Mouse (Mus musculus) neural tube, embryonic 15.5 days (tissue): ENCODE results near the gene Pcgf1. TPM values are rescaled to one million over a fixed set of nuclear protein-coding genes. Genes with fewer than 3 reads are reported as not detected.

Experiments
- ATAC-seq: fragments of 200-750 bp; cut with Nextera tagmentation; 2 replicates; pipeline ENCODE4 v1.8.0; 2017; ENCODE audit warnings: mild to moderate bottlenecking, moderate TSS enrichment, moderate library complexity; ENCODE audit not compliant: low FRiP score
- H3K27ac ChIP-seq: fragments of 300-500 bp; sonication (generic); replicated peaks from 2 replicates; pipeline ENCODE4 v1.5.1; 2015; ENCODE audit warnings: mild to moderate bottlenecking, inconsistent platforms
- H3K27me3 ChIP-seq: fragments of 300-500 bp; sonication (generic); replicated peaks from 2 replicates; pipeline ENCODE4 v1.6.1; 2015; ENCODE audit warnings: inconsistent platforms
- H3K36me3 ChIP-seq: fragments of 300-500 bp; sonication (generic); 2 replicates; pipeline ENCODE4 v1.6.1; 2015; ENCODE audit warnings: inconsistent platforms
- H3K4me1 ChIP-seq: fragments of 300-500 bp; sonication (generic); 2 replicates; pipeline ENCODE4 v1.6.1; 2015; ENCODE audit warnings: inconsistent platforms
- H3K4me2 ChIP-seq: fragments of 300-500 bp; sonication (generic); 2 replicates; pipeline ENCODE4 v1.6.1; 2015; ENCODE audit warnings: inconsistent platforms, mild to moderate bottlenecking, moderate library complexity
- H3K4me3 ChIP-seq: fragments of 300-500 bp; sonication (generic); replicated peaks from 2 replicates; pipeline ENCODE4 v1.5.1; 2015; ENCODE audit warnings: mild to moderate bottlenecking, inconsistent platforms
- H3K9ac ChIP-seq: fragments of 300-500 bp; sonication (generic); replicated peaks from 2 replicates; pipeline ENCODE4 v1.6.1; 2015; ENCODE audit warnings: mild to moderate bottlenecking, inconsistent platforms
- H3K9me3 ChIP-seq: fragments of 300-500 bp; sonication (generic); replicated peaks from 2 replicates; pipeline ENCODE4 v1.6.1; 2016; ENCODE audit warnings: inconsistent platforms
- WGBS: fragments of 180-500 bp; shearing (Covaris S2); methylation state at CpG from one replicate; pipeline ENCODE4 v1.1.7; 2015; ENCODE audit warnings: mixed read lengths; 5-methylcytosine and 5-hydroxymethylcytosine counted together
- polyA plus RNA-seq: library from polyadenylated mRNA; unstranded; fragments of >200 nt; fragmentation: Nextera tagmentation; extraction: Ambion mirVana; gene quantifications from 2 replicates; pipeline ENCODE4 v1.2.1, GENCODE M21; 2015

Pcgf1 gene
- polyA plus RNA-seq, 1 experiment from 2014 or later = 50.8 TPM

DNA sequence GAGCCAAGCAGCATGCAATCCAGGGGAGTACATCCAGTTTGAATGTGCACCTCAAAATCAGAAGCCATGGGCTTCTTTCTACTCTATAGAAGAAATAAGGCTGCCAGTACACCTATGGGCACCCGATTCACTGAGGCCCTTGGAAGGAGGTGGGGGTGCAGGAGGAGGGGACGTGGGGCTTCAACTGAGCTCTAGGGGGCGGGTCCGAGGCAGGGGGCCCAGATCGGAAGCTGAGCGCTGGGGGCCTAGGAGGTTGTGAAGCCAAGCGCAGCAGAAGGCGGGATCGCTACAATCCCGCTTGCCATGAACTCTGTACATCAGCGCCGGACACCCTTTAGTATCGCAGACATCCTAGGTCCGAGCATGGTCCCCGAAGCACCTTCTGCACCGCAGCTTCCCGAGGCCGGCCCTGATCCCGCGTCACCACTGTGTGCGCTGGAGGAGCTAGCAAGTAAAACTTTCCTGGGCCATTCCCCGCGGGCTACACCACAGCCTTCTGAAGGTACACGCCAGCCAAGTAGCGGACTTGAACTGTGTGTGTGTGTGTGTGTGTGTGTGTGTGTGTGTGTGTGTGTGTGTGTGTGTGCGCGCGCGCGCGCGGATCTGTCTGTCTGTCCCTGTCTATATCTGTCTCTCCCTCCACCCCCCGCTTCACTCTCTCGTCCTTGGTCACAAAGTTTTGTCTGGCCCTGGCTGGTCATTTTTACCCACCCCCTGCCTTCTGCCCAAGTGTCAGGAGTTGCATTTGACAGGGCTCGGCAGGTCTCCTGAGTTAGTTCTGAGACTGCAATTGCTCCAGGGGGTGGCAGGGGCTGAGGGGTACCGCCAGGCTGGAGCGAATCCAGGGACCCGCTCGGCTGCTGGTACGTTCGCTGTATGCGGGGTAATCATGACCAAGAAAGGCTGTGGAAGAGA is 8.7 kb downstream of the Pcgf1 start, which contains the start of gene Lbx2:
TSS of gene Lbx2 (plus strand) at position 247 of the 915 bp plus-strand sequence.
- Histone ChIP-seq H3K9ac (no peak within 1 kb of the TSS), H3K36me3 (peaks cover 8% of the 10 kb centered on the region), H3K9me3 (no peaks in the 10 kb centered on the region), H3K27ac (no peak within 1 kb of the TSS), H3K4me1 (peaks cover 16% of the 10 kb centered on the region), H3K27me3 (peaks cover 88% of the 10 kb centered on the region), H3K4me2 (peak within 1 kb of the TSS; percentile 46), H3K4me3 (peak within 1 kb of the TSS; percentile 17; the same call in 1 of the 2 replicates)
- ATAC-seq = no peak
- WGBS = 2% methylated on average over 42 of the region's 42 CpGs

DNA sequence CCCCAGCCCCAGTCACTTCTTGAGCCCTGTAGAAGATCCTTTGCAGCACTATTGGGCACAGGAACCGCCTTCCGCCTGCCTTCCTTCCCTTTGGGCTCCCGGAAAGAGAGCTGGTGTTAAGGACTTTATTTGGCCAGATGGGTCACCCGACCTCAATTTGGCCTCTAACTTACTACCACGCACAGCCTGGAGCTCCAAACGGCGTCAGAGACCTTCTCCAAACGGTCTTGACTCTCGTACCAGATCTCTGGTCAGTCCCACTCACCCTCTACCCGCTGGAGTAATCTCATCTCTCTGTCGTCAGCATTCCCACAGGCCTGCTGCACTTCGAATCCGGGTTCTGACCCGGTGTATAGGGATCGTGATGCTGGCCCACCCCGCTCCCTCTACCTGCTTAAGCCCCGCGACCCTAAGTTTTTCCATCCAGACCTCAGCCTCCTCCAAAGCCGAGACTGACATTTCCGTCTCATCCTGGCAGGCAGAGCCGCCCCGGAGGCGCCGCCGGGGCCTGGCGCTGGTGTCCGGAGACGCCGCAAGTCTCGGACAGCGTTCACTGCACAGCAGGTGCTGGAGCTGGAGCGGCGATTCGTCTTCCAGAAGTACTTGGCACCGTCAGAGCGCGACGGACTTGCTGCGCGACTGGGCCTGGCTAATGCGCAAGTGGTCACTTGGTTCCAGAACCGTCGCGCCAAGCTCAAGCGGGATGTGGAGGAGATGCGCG is 9.7 kb downstream of the Pcgf1 start:
- peak overlapping the region; percentile 17 for H3K4me3 ChIP-seq
- 2% methylated on average over 47 of the region's 47 CpGs for WGBS
- H3K9ac ChIP-seq = no peak overlapping the region
- no peak overlapping the region for H3K27ac ChIP-seq
- peaks cover 16% of the 10 kb centered on the region for H3K4me1 ChIP-seq
- peak overlapping the region; percentile 46 for H3K4me2 ChIP-seq
- no peak for ATAC-seq
- 0 out of 2 replicates have a peak, but pooled peaks cover under 1% of the 10 kb centered on the region for H3K36me3 ChIP-seq
- peaks cover 87% of the 10 kb centered on the region for H3K27me3 ChIP-seq
- no peaks in the 10 kb centered on the region for H3K9me3 ChIP-seq

DNA sequence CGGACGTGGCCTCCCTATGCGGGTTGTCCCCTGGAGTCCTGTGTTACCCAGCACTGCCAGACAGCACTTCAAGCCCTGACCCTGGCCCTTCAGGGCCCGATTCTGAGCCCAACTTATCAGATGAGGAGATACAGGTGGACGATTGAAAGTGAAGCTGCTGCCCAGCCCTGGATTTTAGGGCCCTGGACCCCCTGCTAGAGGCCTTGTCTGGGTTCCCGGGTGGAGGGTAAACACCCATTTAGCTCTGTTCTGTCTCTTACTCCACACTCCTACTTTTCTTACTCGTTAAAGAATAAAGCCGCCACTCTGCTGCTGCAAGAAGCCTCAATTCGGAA is 10.2 kb downstream of the Pcgf1 start:
- WGBS = 9% methylated on average over 9 of the region's 9 CpGs
- H3K36me3 ChIP-seq = no peaks in the 10 kb centered on the region
- no peak overlapping the region for H3K9ac ChIP-seq
- peak overlapping the region; percentile 17; the same call in 1 of the 2 replicates for H3K4me3 ChIP-seq
- H3K27me3 ChIP-seq = peaks cover 85% of the 10 kb centered on the region
- H3K9me3 ChIP-seq = no peaks in the 10 kb centered on the region
- no peak overlapping the region for H3K27ac ChIP-seq
- peaks cover 16% of the 10 kb centered on the region for H3K4me1 ChIP-seq
- H3K4me2 ChIP-seq = peak overlapping the region; percentile 46
- ATAC-seq = no peak

DNA sequence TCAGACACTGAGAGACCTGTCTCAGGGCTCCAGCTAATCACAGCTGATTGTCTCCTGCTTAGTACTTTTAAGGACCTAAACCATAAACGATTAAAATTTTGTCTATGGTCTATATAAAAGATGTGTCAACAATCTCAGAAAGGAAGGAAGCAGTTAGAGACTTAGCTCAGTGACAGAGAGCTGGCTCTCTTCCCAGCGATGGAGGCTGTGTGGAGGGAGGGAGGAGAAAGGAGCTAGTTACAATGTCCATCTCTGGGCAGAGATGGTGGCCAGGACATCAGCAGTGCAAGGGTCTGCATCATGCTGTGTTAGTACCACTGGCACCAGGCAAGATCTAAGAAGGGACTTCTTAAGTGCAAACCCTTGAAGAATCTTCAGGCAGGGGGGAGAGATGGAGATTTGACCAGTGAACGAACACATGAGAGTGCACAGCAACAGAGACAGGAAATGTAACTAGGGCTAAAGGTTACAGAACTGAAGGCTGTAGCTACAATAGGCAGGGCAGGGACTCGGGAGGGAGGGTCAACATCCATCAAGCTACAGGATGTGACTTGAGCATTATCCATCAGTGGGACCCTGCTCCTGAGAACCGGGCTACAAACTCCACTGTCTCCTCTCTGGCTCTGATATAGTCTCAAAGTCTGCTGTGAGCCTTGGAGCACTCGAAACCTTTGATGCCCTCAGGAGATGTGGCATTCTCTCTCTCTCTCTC is 14.9 kb downstream of the Pcgf1 start:
- peaks cover 44% of the 10 kb centered on the region for H3K27me3 ChIP-seq
- WGBS = 42% methylated on average over 6 of the region's 6 CpGs
- no peaks in the 10 kb centered on the region for H3K36me3 ChIP-seq
- no peaks in the 10 kb centered on the region for H3K9me3 ChIP-seq
- H3K27ac ChIP-seq = no peak overlapping the region
- no peak overlapping the region for H3K4me2 ChIP-seq
- no peak overlapping the region for H3K4me3 ChIP-seq
- H3K4me1 ChIP-seq = peaks cover 4% of the 10 kb centered on the region
- no peak for ATAC-seq
- no peak overlapping the region for H3K9ac ChIP-seq

DNA sequence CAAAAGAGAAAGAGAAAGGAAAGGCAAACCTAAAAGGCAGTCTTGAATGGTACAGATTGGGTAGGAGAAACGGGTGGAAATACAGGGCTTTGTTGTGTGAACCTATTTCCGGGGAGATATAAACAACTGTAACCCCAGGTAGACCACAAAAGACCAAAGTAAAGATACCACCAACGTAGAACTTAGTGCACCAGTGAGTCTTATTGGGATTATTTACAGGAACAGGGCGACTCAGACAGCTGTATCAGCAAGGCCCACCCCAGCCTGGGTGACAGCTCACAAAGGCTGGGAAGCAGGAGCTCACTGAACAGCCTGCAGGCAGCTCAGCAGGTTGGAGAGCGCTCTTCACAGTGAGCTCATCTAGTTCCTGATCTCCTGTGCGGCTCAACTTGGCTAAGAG is 18.3 kb downstream of the Pcgf1 start:
- no peak for ATAC-seq
- Histone ChIP-seq H3K27me3 (peaks cover 12% of the 10 kb centered on the region), H3K9ac (no peak overlapping the region), H3K4me3 (no peak overlapping the region), H3K4me2 (no peak overlapping the region), H3K27ac (no peak overlapping the region), H3K36me3 (no peaks in the 10 kb centered on the region), H3K4me1 (0 out of 2 replicates have a peak, but pooled peaks cover 5% of the 10 kb centered on the region), H3K9me3 (no peaks in the 10 kb centered on the region)
- WGBS = 51% methylated on average over 6 of the region's 6 CpGs

DNA sequence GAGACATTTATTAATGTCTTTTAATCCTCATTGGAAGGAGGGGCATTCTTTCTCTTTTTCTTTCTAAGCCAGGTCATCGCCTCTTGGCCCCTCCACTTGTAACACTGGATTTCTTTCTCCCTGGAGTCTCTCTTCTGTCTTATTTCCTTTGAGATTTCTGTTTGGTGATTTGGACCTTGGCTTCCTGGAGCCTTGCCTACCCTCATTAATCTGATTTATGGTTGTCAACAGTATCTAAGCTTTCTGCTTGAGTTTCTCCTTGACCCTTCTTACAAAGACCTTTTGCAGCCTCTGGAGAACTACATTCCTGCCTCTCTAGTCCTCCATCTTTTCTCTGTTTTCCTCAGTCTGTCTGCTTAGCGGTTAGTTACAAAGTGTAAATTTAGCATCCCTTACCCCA is 20.7 kb downstream of the Pcgf1 start:
- Histone ChIP-seq H3K4me2 (no peak overlapping the region), H3K4me3 (no peak overlapping the region), H3K4me1 (peaks cover 20% of the 10 kb centered on the region), H3K27ac (no peak overlapping the region), H3K9ac (no peak overlapping the region), H3K27me3 (peaks cover 4% of the 10 kb centered on the region; the same call in 1 of the 2 replicates), H3K36me3 (no peaks in the 10 kb centered on the region), H3K9me3 (no peaks in the 10 kb centered on the region)
- 83% methylated on average over 2 of the region's 2 CpGs for WGBS
- ATAC-seq = no peak

DNA sequence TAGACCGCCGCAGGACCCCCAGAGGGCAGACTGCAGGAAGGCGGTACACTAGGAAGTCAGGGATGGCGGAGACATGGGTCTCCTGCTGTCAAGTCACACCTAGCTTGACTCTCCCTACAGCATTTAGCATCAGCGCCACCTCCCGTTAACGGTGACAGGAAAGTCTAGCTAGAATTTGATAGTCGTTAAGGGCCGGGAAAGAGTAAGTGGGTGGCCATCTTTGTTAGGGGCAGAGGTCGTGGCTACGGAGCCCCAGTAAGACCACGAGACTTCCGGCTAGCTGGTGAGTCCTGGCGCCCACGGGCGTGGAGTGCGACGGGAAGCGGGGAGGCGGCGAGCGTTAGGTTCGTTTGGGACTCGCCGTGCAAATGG is 23.6 kb downstream of the Pcgf1 start, which contains the start of the genes Ccdc142 and Gm42688:
TSS of gene Ccdc142 (plus strand) at position 286 of the 372 bp plus-strand sequence.
TSS of gene Gm42688 (plus strand) at position 302 of the 372 bp plus-strand sequence.
- H3K36me3 ChIP-seq = peaks cover 12% of the 10 kb centered on the region; the same call in 1 of the 2 replicates
- H3K4me2 ChIP-seq = peak within 1 kb of the TSS; percentile 90
- under 1% methylated on average over 25 of the region's 25 CpGs for WGBS
- H3K27me3 ChIP-seq = no peaks in the 10 kb centered on the region
- peak; percentile 92 for ATAC-seq
- no peaks in the 10 kb centered on the region for H3K9me3 ChIP-seq
- H3K4me1 ChIP-seq = peaks cover 22% of the 10 kb centered on the region
- peak within 1 kb of the TSS; percentile 87 for H3K27ac ChIP-seq
- peak within 1 kb of the TSS; percentile 77 for H3K9ac ChIP-seq
- H3K4me3 ChIP-seq = peak within 1 kb of the TSS; percentile 69

DNA sequence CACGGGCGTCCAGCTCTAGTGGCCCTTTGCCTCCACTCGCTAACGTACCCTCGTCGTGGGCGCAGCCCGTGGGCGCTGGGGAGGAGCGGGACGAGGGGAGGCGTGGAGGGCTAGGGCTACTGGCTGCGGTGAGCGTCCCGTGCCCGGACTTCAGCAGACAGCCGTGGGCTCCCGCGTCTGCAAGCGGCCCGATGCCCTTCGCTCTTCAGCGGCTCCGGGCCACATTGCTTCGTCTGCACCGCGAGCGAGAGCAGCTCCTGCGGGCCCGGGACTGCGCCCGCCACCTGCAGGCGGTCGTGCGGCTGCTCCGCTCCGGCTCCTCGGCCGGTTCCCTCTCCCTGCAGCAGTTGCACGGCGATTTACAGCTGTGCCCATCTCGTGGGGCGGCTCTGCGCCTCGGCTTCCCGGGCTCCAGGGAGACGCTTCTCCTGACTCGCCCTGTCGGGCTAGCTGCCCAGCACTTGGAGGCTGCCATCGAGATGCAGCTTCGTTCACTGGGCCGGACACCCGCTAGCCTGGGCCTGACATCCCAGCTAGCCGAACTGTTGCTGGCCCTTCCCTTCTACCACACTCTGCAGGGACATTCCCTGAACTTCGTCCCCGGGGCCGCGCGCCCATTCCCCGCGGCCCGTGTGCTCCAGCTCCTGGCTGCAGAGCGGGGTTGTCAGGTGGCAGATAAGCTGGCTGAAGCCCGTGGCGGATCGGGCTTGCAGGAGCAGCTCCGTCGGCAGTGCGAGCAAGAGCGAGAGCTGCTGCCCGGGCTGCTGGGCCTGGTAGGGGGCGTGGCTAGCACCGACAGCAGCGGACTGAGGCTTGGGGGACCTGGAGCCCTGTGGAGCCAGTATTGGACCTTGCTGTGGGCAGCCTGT is 24.3 kb downstream of the Pcgf1 start:
- WGBS = under 1% methylated on average over 74 of the region's 74 CpGs
- Histone ChIP-seq H3K9ac (peak overlapping the region; percentile 77), H3K9me3 (no peaks in the 10 kb centered on the region), H3K4me3 (peak overlapping the region; percentile 69), H3K36me3 (peaks cover 16% of the 10 kb centered on the region), H3K27me3 (no peaks in the 10 kb centered on the region), H3K4me2 (peak overlapping the region; percentile 90), H3K4me1 (peaks cover 22% of the 10 kb centered on the region), H3K27ac (peak overlapping the region; percentile 87)
- peak; percentile 82 for ATAC-seq

DNA sequence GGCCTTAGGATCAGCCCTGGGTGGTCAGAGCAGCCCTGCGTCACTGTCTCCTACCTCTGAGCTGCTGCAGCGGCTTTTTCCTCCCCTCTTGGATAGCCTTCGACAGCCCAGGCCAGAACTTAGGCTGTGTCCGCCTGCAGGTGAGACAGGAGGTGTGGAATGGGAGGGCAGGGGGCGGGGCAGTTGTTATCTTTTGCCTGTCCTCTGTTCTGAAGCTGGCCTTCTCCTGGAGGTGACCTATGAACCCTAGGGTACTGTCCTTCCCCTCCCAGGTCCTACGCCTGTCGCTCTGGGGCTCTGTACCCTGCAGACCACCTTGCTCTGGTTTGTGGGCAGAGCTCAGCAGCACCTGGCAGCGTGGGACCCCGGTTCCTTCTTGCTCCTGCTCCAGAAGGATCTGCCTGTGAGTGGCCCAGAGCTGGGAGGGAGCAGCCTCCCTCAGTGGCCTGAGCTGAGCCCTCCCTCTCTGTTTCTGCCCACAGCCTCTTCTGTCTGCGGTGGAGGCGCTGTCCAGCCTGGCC is 25.5 kb downstream of the Pcgf1 start:
- Histone ChIP-seq H3K9me3 (no peaks in the 10 kb centered on the region), H3K9ac (peak overlapping the region; percentile 77), H3K4me2 (peak overlapping the region; percentile 90), H3K27ac (no peak overlapping the region), H3K36me3 (peaks cover 22% of the 10 kb centered on the region), H3K27me3 (no peaks in the 10 kb centered on the region), H3K4me3 (peak overlapping the region; percentile 69), H3K4me1 (peaks cover 31% of the 10 kb centered on the region)
- no peak for ATAC-seq
- 53% methylated on average over 11 of the region's 11 CpGs for WGBS

DNA sequence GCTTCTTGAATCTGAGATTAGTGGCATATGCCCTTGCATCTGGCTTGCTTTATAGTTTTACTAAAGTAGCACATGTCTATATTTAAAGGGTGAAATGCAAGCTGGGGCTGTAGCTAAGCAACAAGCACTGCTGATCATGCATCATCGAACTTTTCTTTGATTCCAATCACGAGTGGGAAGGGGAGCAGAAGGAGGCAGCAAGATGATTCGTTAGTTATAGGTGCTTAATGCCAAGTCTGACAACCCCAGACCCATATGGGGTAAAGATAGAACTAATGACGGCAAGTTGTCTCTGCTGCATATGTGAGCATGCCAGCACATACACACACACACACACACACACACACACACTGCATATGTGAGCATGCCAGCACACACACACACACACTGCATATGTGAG is 26.5 kb downstream of the Pcgf1 start:
- H3K4me2 ChIP-seq = no peak overlapping the region
- WGBS = 62% methylated on average over 4 of the region's 4 CpGs

More for the DNA sequence above, 26.5 kb downstream of the Pcgf1 start:
- Histone ChIP-seq H3K4me1 (peaks cover 37% of the 10 kb centered on the region), H3K9ac (no peak overlapping the region), H3K27ac (no peak overlapping the region), H3K4me3 (no peak overlapping the region), H3K27me3 (no peaks in the 10 kb centered on the region), H3K9me3 (no peaks in the 10 kb centered on the region), H3K36me3 (peaks cover 22% of the 10 kb centered on the region)
- no peak for ATAC-seq
